In the genomic region with DNA sequence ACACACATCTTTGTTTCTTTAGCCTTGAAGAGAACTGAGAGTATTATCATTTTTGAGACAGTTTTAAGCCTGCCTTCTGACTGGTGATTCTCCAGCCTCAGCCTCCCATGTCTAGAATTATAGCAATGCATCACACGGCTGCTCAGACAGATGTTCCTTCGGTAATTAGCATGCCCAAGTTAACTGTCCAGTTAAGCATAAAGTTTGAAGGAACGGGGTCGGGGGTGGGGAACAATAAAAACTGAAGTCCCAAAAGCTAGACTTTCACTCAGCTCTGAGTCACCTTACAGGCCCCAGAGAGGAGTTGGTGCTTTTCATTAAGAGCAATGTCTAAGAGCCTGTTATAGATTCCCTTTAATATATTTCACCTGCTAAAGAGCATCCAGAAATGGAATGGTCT, we compare ENCODE assay signal across 33 mouse cellular contexts. TPM values are rescaled to one million over a fixed set of nuclear protein-coding genes. Genes with fewer than 3 reads are reported as not detected.
DNase-seq lines count a peak whose midpoint lies in the region; ATAC-seq lines count a peak whose summit lies in the region.
"Had no signal": no experiment of that assay in that cellular context is flagged by ENCODE, and none has a peak within 500 bp of the region (broad histone marks: within the 10 kb centered on the region; RNA-seq: fewer than 3 reads in every experiment).

No protein-coding gene starts in this region.

- ATAC-seq in forebrain, embryonic 12.5 days (ENCODE audit: low FRiP score): no peak
- ATAC-seq in forebrain, embryonic 11.5 days (replicated peaks; ENCODE audit: low FRiP score): no peak
- ATAC-seq: activated CD4-positive, CD25-positive, alpha-beta regulatory T cell, adult 4 months; forebrain, embryonic 14.5 days; forebrain, postnatal 0 days; hindbrain, postnatal 0 days; inflammation-experienced regulatory T-cells, adult 6 months had no signal

- no peak overlapping the region for H3K4me3 ChIP-seq in forebrain, embryonic 12.5 days (replicated peaks)
- no peak overlapping the region for H3K4me3 ChIP-seq in forebrain, embryonic 11.5 days (ENCODE audit: low read depth, low read length)
- H3K4me3 ChIP-seq in macrophage (ENCODE audit: inconsistent target): no peak overlapping the region
- H3K4me3 ChIP-seq: embryonic facial prominence, embryonic 12.5 days; embryonic facial prominence, embryonic 15.5 days; erythroblast, embryonic 14.5 days; heart, embryonic 12.5 days; heart, embryonic 15.5 days had no signal

- DNase-seq in forebrain, embryonic 11.5 days (ENCODE audit: low spot score): no peak
- DNase-seq in retina, embryonic 14.5 days (ENCODE audit: low spot score): peak; percentile 0
- no peak for DNase-seq in retina, postnatal 1 day
- DNase-seq in NIH3T3 (ENCODE audit: low read depth): peak; percentile 0
- DNase-seq in lung, postnatal 10 days: no peak
- DNase-seq in heart, postnatal 36 days: no peak
- DNase-seq: adrenal gland, adult 8-10 months; adrenal gland, postnatal 25 days; cerebellum, adult 18-20 months; cerebellum, adult 9-10 months; cerebellum, postnatal 25 days; forebrain, postnatal 0 days; gastrocnemius, postnatal 25 days; heart, adult 18-20 months; heart, postnatal 10 days; heart, postnatal 4 days had no signal

- H3K79me2 ChIP-seq in macrophage (ENCODE audit: inconsistent target): no peaks in the 10 kb centered on the region

- intact Hi-C loops in heart, postnatal 36 days (cut with DNase I): no loop called here

- no peak overlapping the region for H3K9ac ChIP-seq in forebrain, embryonic 12.5 days
- no peak overlapping the region for H3K9ac ChIP-seq in forebrain, embryonic 11.5 days (ENCODE audit: low read length)
- H3K9ac ChIP-seq: embryonic facial prominence, embryonic 12.5 days; embryonic facial prominence, embryonic 15.5 days; forebrain, postnatal 0 days; heart, embryonic 12.5 days; heart, embryonic 15.5 days; hindbrain, embryonic 14.5 days had no signal

- WGBS in forebrain, embryonic 12.5 days: 58% methylated on average over 4 of the region's 4 CpGs
- 73% methylated on average over 4 of the region's 4 CpGs for WGBS in forebrain, embryonic 11.5 days
- WGBS in macrophage (ENCODE audit: missing documents): 70% methylated on average over 4 of the region's 4 CpGs

- H3K9me3 ChIP-seq in forebrain, embryonic 12.5 days: no peaks in the 10 kb centered on the region
- H3K9me3 ChIP-seq in forebrain, embryonic 11.5 days (ENCODE audit: control insufficient read depth, low read length): no peaks in the 10 kb centered on the region
- H3K9me3 ChIP-seq: embryonic facial prominence, embryonic 12.5 days; embryonic facial prominence, embryonic 15.5 days; heart, embryonic 12.5 days; heart, embryonic 15.5 days had no signal

- H3K27me3 ChIP-seq in forebrain, embryonic 12.5 days: no peaks in the 10 kb centered on the region
- no peaks in the 10 kb centered on the region for H3K27me3 ChIP-seq in forebrain, embryonic 11.5 days (ENCODE audit: control insufficient read depth, insufficient read depth, low read length)
- H3K27me3 ChIP-seq: embryonic facial prominence, embryonic 12.5 days; embryonic facial prominence, embryonic 15.5 days; heart, embryonic 12.5 days; heart, embryonic 15.5 days had no signal

- H3K4me1 ChIP-seq in forebrain, embryonic 12.5 days: no peaks in the 10 kb centered on the region; the same call in 1 of the 2 replicates
- H3K4me1 ChIP-seq in forebrain, embryonic 11.5 days (replicated peaks; ENCODE audit: control insufficient read depth, insufficient read depth, low read length): no peaks in the 10 kb centered on the region
- H3K4me1 ChIP-seq: embryonic facial prominence, embryonic 12.5 days; embryonic facial prominence, embryonic 15.5 days; heart, embryonic 12.5 days; heart, embryonic 15.5 days had no signal

- no peak overlapping the region for H3K4me2 ChIP-seq in forebrain, embryonic 12.5 days
- H3K4me2 ChIP-seq in forebrain, embryonic 11.5 days (ENCODE audit: low read depth, low read length, severe bottlenecking): no peak overlapping the region
- H3K4me2 ChIP-seq: embryonic facial prominence, embryonic 12.5 days; embryonic facial prominence, embryonic 15.5 days; heart, embryonic 12.5 days; heart, embryonic 15.5 days; hindbrain, embryonic 14.5 days had no signal

- peak overlapping the region; percentile 8; the same call in 1 of the 2 replicates for H3K27ac ChIP-seq in forebrain, embryonic 12.5 days
- no peak overlapping the region for H3K27ac ChIP-seq in forebrain, embryonic 11.5 days (ENCODE audit: low read depth, low read length)
- peak overlapping the region; percentile 72 for H3K27ac ChIP-seq in macrophage
- H3K27ac ChIP-seq: embryonic facial prominence, embryonic 12.5 days; embryonic facial prominence, embryonic 15.5 days; heart, embryonic 15.5 days; hindbrain, embryonic 14.5 days; hindbrain, postnatal 0 days had no signal

- H3K36me3 ChIP-seq in forebrain, embryonic 12.5 days (replicated peaks): no peaks in the 10 kb centered on the region
- H3K36me3 ChIP-seq in forebrain, embryonic 11.5 days (ENCODE audit: control insufficient read depth, insufficient read depth, low read length): no peaks in the 10 kb centered on the region
- no peaks in the 10 kb centered on the region for H3K36me3 ChIP-seq in macrophage (ENCODE audit: inconsistent target)
- H3K36me3 ChIP-seq: embryonic facial prominence, embryonic 12.5 days; embryonic facial prominence, embryonic 15.5 days; heart, embryonic 12.5 days; heart, embryonic 15.5 days had no signal

RNA-seq across cellular contexts. Expression of gene Etv3, which starts 37.8 kb away (rescaled TPM):
- polyA plus RNA-seq in forebrain, embryonic 12.5 days (2016; fragmentation: Nextera tagmentation; extraction: Ambion mirVana): 13.1 and 13.8 TPM in 2 replicates
- polyA plus RNA-seq in forebrain, embryonic 11.5 days (2014; fragmentation: Nextera tagmentation; extraction: Ambion mirVana): 9.1 and 10.6 TPM in 2 replicates
- total RNA-seq in macrophage (2018; cell fraction: chromatin; rRNA removed): 1,000 to 10,000 TPM in 2 of 26 experiments, 100 to 1,000 TPM in 24; 199 to 1,189 (median 483) TPM
- total RNA-seq in macrophage (2018; cell fraction: cytosol; rRNA removed): 100 to 1,000 TPM in 21 of 26 experiments, 10 to 100 TPM in 5; 85.0 to 346 (median 154) TPM
- 1,000 to 10,000 TPM in 2 of 26 experiments, 100 to 1,000 TPM in 24; 160 to 1,576 (median 497) TPM for total RNA-seq in macrophage (2018; cell fraction: nucleus; rRNA removed)
- polyA plus RNA-seq in macrophage (2018): 40.8 to 61.3 TPM (median 52.2 TPM) in 3 replicates
- total RNA-seq in heart, postnatal 36 days (2021): 10 to 100 TPM; 19.2 to 20.0 TPM

RNA-seq across cellular contexts. Expression of gene Fcrl5, which starts 51.8 kb away (rescaled TPM):
- polyA plus RNA-seq in forebrain, embryonic 12.5 days (2016; fragmentation: Nextera tagmentation; extraction: Ambion mirVana): not detected in 2 replicates
- polyA plus RNA-seq in forebrain, embryonic 11.5 days (2014; fragmentation: Nextera tagmentation; extraction: Ambion mirVana): not detected in 2 replicates
- 1 to 10 TPM in 10 of 26 experiments, under 1 TPM in 2, not detected in 14; 0.52 to 4.6 (median 1.5) TPM for total RNA-seq in macrophage (2018; cell fraction: chromatin; rRNA removed)
- 1 to 10 TPM in 13 of 26 experiments, under 1 TPM in 12, not detected in 1; 0.05 to 7.7 (median 4.3) TPM for total RNA-seq in macrophage (2018; cell fraction: cytosol; rRNA removed)
- 10 to 100 TPM in 1 of 26 experiments, 1 to 10 TPM in 12, under 1 TPM in 4, not detected in 9; 0.23 to 10.8 (median 4.3) TPM for total RNA-seq in macrophage (2018; cell fraction: nucleus; rRNA removed)
- 0.11 TPM in 1 of 3 replicates, not detected in the others for polyA plus RNA-seq in macrophage (2018)
- not detected for total RNA-seq in heart, postnatal 36 days (2021)
- total RNA-seq: adrenal gland, adult 8-10 months; adrenal gland, postnatal 25 days; common myeloid progenitor, adult 5-6 weeks; forebrain, postnatal 0 days; gastrocnemius, adult 8-10 months; gastrocnemius, postnatal 25 days; heart, postnatal 10 days; heart, postnatal 4 days; hindbrain, postnatal 0 days; MEL had no signal
- polyA plus RNA-seq: activated CD4-positive, CD25-positive, alpha-beta regulatory T cell, adult 4 months; embryonic facial prominence, embryonic 12.5 days; embryonic facial prominence, embryonic 15.5 days; erythroblast, embryonic 14.5 days; forebrain, embryonic 14.5 days; forebrain, postnatal 0 days; frontal cortex, adult 2 months; heart, embryonic 12.5 days; heart, embryonic 15.5 days; hindbrain, embryonic 11.5 days; hindbrain, embryonic 14.5 days; hindbrain, postnatal 0 days had no signal

Comparison
In these comparisons a context has a peak if more than half of its experiments do, and no peak if none do; other contexts are left out.
1. DNase-seq: peak in retina, embryonic 14.5 days (single experiment) and NIH3T3 (single experiment); none in forebrain, embryonic 11.5 days (single experiment), retina, postnatal 1 day (single experiment), lung, postnatal 10 days (single experiment) and heart, postnatal 36 days (0 of 2).